Mouse (Mus musculus) limb, embryonic 10.5 days (tissue): ENCODE results near the gene Pcolce2. TPM values are rescaled to one million over a fixed set of nuclear protein-coding genes. Genes with fewer than 3 reads are reported as not detected.

Source experiments
- DNase-seq: peaks from one replicate; pipeline ENCODE4 v3.0.0-alpha.2; 2017; ENCODE audit warnings: low spot score
- H3K27ac ChIP-seq: fragments of 300-500 bp; sonication (generic); 2 replicates; pipeline ENCODE4 v1.5.1; 2016; ENCODE audit warnings: mild to moderate bottlenecking
- H3K27me3 ChIP-seq: fragments of 300-500 bp; sonication (generic); 2 replicates; pipeline ENCODE4 v1.6.1; 2016; ENCODE audit warnings: low read depth, mild to moderate bottlenecking; ENCODE audit not compliant: poor library complexity, severe bottlenecking
- H3K36me3 ChIP-seq: fragments of 300-500 bp; sonication (generic); 2 replicates; pipeline ENCODE4 v1.6.1; 2016; ENCODE audit warnings: mild to moderate bottlenecking, moderate library complexity
- H3K4me1 ChIP-seq: fragments of 300-500 bp; sonication (generic); 2 replicates; pipeline ENCODE4 v1.6.1; 2016
- H3K4me3 ChIP-seq: fragments of 300-500 bp; sonication (generic); 2 replicates; pipeline ENCODE4 v1.5.1; 2016; ENCODE audit warnings: mild to moderate bottlenecking, moderate library complexity
- H3K9me3 ChIP-seq: fragments of 300-500 bp; sonication (generic); replicated peaks from 2 replicates; pipeline ENCODE4 v1.6.1; 2016; ENCODE audit warnings: mild to moderate bottlenecking
- WGBS: fragments of 180-500 bp; shearing (Covaris S2); methylation state at CpG from one replicate; pipeline ENCODE4 v1.1.7; 2016; 5-methylcytosine and 5-hydroxymethylcytosine counted together
- polyA plus RNA-seq: library from polyadenylated mRNA; unstranded; fragments of >200 nt; fragmentation: Nextera tagmentation; extraction: Ambion mirVana; gene quantifications from 2 replicates; pipeline ENCODE4 v1.2.1, GENCODE M21; 2016

Pcolce2 gene
- polyA plus RNA-seq: 7.0 and 7.1 TPM in 2 replicates

GRCm38 (mm10) chr9:95637271-95638181, at the start of gene Pcolce2:
Pcolce2 (plus strand) TSS chr9:95637601.
- H3K27ac ChIP-seq: peak within 1 kb of the TSS; percentile 97
- H3K27me3 ChIP-seq: peaks cover 6% of the 10 kb centered on the region
- no peaks in the 10 kb centered on the region for H3K9me3 ChIP-seq
- DNase-seq: peak; percentile 81
- H3K4me3 ChIP-seq: peak within 1 kb of the TSS; percentile 82
- H3K36me3 ChIP-seq: no peaks in the 10 kb centered on the region
- WGBS: under 1% methylated on average over 61 of the region's 71 CpGs
- H3K4me1 ChIP-seq: peaks cover 28% of the 10 kb centered on the region

- Histone ChIP-seq H3K4me1 (peaks cover 4% of the 10 kb centered on the region; the same call in 1 of the 2 replicates), H3K27me3 (no peaks in the 10 kb centered on the region), H3K36me3 (no peaks in the 10 kb centered on the region), H3K4me3 (no peak overlapping the region), H3K27ac (no peak overlapping the region), H3K9me3 (no peaks in the 10 kb centered on the region)
- 88% methylated on average over 7 of the region's 7 CpGs for WGBS
- no peak for DNase-seq
Observed at GRCm38 (mm10) chr9:95588070-95588469, 49.3 kb upstream of the Pcolce2 start.

GRCm38 (mm10) chr9:95594291-95594690, 43.1 kb upstream of the Pcolce2 start:
- Histone ChIP-seq H3K27ac (no peak overlapping the region), H3K36me3 (no peaks in the 10 kb centered on the region), H3K9me3 (no peaks in the 10 kb centered on the region), H3K4me1 (peaks cover 9% of the 10 kb centered on the region), H3K27me3 (0 out of 2 replicates have a peak, but pooled peaks cover 6% of the 10 kb centered on the region), H3K4me3 (no peak overlapping the region)
- WGBS: 80% methylated on average over 4 of the region's 4 CpGs
- DNase-seq: no peak

GRCm38 (mm10) chr9:95597466-95598178, 39.8 kb upstream of the Pcolce2 start:
- Histone ChIP-seq H3K9me3 (no peaks in the 10 kb centered on the region), H3K36me3 (no peaks in the 10 kb centered on the region), H3K4me3 (peak overlapping the region; percentile 16; the same call in 1 of the 2 replicates), H3K27me3 (0 out of 2 replicates have a peak, but pooled peaks cover 6% of the 10 kb centered on the region), H3K4me1 (peaks cover 9% of the 10 kb centered on the region), H3K27ac (no peak overlapping the region)
- DNase-seq: no peak
- WGBS: 47% methylated on average over 13 of the region's 13 CpGs

- H3K9me3 ChIP-seq: no peaks in the 10 kb centered on the region
- no peaks in the 10 kb centered on the region for H3K36me3 ChIP-seq
- H3K4me3 ChIP-seq: peak overlapping the region; percentile 16; the same call in 1 of the 2 replicates
- no peak overlapping the region for H3K27ac ChIP-seq
- peaks cover 9% of the 10 kb centered on the region for H3K4me1 ChIP-seq
- DNase-seq: no peak
- WGBS: 56% methylated on average over 19 of the region's 19 CpGs
- H3K27me3 ChIP-seq: 0 out of 2 replicates have a peak, but pooled peaks cover 6% of the 10 kb centered on the region
Observed at GRCm38 (mm10) chr9:95598179-95598721, 39.2 kb upstream of the Pcolce2 start.

GRCm38 (mm10) chr9:95599399-95599798, 38.0 kb upstream of the Pcolce2 start:
- Histone ChIP-seq H3K36me3 (no peaks in the 10 kb centered on the region), H3K27me3 (0 out of 2 replicates have a peak, but pooled peaks cover 6% of the 10 kb centered on the region), H3K4me1 (peaks cover 9% of the 10 kb centered on the region), H3K9me3 (no peaks in the 10 kb centered on the region), H3K4me3 (no peak overlapping the region), H3K27ac (no peak overlapping the region)
- no peak for DNase-seq
- 86% methylated on average over 4 of the region's 4 CpGs for WGBS

GRCm38 (mm10) chr9:95602849-95603248, 34.6 kb upstream of the Pcolce2 start:
- H3K27ac ChIP-seq: no peak overlapping the region
- H3K27me3 ChIP-seq: 0 out of 2 replicates have a peak, but pooled peaks cover 6% of the 10 kb centered on the region
- DNase-seq: no peak
- no peak overlapping the region for H3K4me3 ChIP-seq
- no peaks in the 10 kb centered on the region for H3K9me3 ChIP-seq
- H3K36me3 ChIP-seq: no peaks in the 10 kb centered on the region
- peaks cover 6% of the 10 kb centered on the region for H3K4me1 ChIP-seq
- 89% methylated on average over 3 of the region's 3 CpGs for WGBS

- Histone ChIP-seq H3K4me1 (peaks cover 1% of the 10 kb centered on the region), H3K36me3 (no peaks in the 10 kb centered on the region), H3K4me3 (no peak overlapping the region), H3K27ac (no peak overlapping the region), H3K9me3 (no peaks in the 10 kb centered on the region), H3K27me3 (0 out of 2 replicates have a peak, but pooled peaks cover 4% of the 10 kb centered on the region)
- no peak for DNase-seq
- WGBS: 92% methylated on average over 9 of the region's 9 CpGs
Observed at GRCm38 (mm10) chr9:95603316-95603715, 34.1 kb upstream of the Pcolce2 start.

GRCm38 (mm10) chr9:95607196-95607595, 30.2 kb upstream of the Pcolce2 start:
- 56% methylated on average over 5 of the region's 5 CpGs for WGBS

GRCm38 (mm10) chr9:95612246-95612768, 25.1 kb upstream of the Pcolce2 start:
- 85% methylated on average over 8 of the region's 8 CpGs for WGBS
- H3K4me3 ChIP-seq: no peak overlapping the region

More at GRCm38 (mm10) chr9:95607196-95607595, 30.2 kb upstream of the Pcolce2 start:
- Histone ChIP-seq H3K27me3 (no peaks in the 10 kb centered on the region), H3K4me1 (no peaks in the 10 kb centered on the region), H3K9me3 (no peaks in the 10 kb centered on the region), H3K4me3 (no peak overlapping the region), H3K36me3 (no peaks in the 10 kb centered on the region), H3K27ac (no peak overlapping the region)
- DNase-seq: no peak

GRCm38 (mm10) chr9:95613426-95614127, 23.8 kb upstream of the Pcolce2 start:
- no peaks in the 10 kb centered on the region for H3K27me3 ChIP-seq
- H3K27ac ChIP-seq: no peak overlapping the region
- H3K36me3 ChIP-seq: no peaks in the 10 kb centered on the region
- DNase-seq: no peak
- 32% methylated on average over 9 of the region's 9 CpGs for WGBS
- no peak overlapping the region for H3K4me3 ChIP-seq
- no peaks in the 10 kb centered on the region for H3K9me3 ChIP-seq
- H3K4me1 ChIP-seq: 0 out of 2 replicates have a peak, but pooled peaks cover 3% of the 10 kb centered on the region

More at GRCm38 (mm10) chr9:95612246-95612768, 25.1 kb upstream of the Pcolce2 start:
- H3K27ac ChIP-seq: no peak overlapping the region
- H3K4me1 ChIP-seq: 0 out of 2 replicates have a peak, but pooled peaks cover 3% of the 10 kb centered on the region
- no peaks in the 10 kb centered on the region for H3K9me3 ChIP-seq
- H3K36me3 ChIP-seq: no peaks in the 10 kb centered on the region
- no peak for DNase-seq
- no peaks in the 10 kb centered on the region for H3K27me3 ChIP-seq
